Mouse (Mus musculus): ENCODE measurements at regions not wholly inside any gene's neighbourhood (a gene's known extent, or its start where the extent isn't known, plus 50 kb on each side); places are given as distances from the start of the nearest gene placed in this dataset.
A peak's percentile ranks its signal among the peaks of the same experiment; 100 is the strongest.

DNA sequence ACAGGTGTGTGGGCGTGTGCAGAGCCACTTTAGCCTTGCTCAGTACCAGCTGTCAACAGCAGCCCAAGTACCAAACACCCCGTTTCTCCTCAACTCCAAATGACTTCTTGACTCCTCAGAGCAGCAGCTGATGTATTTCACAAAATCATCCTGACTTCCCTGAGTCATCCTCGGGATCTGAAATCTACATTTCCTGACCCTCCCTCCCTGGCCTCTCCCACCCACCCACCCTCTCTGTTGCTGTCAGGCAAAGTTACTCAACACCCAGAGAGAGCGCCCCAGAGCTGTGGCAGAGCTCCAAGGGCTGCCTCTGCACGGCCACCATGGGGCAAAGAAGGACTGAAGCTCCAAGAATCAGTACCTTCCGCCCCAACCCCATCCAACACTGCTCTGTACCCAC is 83.5 kb upstream of the Cyp1b1 start:
- intact Hi-C loops (cut with DNase I), result no loop called here
- DNase-seq, result no peak

DNA sequence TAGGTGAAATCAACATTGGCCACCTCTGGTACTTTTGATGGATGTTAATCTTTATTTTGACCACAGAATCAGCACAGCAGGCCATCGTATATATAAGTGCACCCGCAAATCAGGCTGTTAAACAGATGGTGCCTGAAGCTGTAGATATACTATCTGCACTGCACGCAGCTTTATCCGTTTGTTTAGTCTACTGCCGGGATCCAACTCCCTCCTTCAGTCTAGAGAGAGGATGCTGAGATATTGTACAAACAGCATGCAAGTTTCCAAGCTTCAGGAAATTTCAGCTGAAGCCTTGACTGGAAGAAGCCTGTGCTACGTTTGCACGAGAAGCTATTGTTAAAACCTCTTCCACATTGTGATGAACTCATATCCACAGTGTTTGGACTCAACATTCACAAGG is 75.3 kb upstream of the Cyp1b1 start:
- no peak for DNase-seq
- intact Hi-C loops (cut with DNase I), result no loop called here

DNA sequence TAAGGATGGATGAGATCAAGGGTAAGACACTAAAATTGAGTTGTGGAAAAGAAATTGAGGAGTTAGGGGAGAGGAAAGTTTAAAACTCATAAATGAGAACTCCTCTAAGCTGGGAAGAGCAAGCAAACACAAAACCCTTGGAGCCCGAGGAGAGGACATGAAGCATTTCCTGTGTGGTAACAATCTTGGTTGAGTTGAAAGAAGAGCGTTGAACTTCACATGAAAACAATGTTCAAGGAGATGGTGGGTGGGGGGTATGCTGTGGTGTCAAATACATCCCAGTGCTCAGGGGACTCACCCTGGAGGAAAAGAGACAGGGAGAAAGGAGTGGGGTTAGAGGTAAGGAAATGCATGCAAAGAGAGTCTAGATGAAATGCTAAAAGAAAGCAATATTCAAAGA is 72.3 kb upstream of the Cyp1b1 start:
- intact Hi-C loops (cut with DNase I), result no loop called here
- DNase-seq, result no peak

DNA sequence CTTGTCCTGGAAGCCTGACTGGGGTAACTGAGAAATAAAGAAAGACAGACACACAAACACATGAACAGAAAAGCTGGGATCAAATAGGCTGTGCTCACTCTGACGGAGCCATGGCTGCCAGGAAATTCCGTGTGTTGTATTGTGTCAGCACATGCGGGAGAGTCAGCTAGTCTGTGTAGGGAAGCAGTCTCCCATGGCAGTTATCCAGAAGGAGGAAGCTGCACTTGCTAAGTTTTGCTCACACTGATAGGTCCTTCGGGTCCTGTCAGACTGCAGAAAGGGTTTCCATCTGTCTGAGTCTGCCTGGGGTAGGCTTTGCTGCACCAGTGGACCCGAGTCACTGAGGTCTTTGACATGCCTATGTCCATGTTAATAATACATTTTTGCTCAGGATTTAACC is 71.8 kb upstream of the Cyp1b1 start:
- intact Hi-C loops (cut with DNase I), result no loop called here
- peak; percentile 34 to 52 for DNase-seq

DNA sequence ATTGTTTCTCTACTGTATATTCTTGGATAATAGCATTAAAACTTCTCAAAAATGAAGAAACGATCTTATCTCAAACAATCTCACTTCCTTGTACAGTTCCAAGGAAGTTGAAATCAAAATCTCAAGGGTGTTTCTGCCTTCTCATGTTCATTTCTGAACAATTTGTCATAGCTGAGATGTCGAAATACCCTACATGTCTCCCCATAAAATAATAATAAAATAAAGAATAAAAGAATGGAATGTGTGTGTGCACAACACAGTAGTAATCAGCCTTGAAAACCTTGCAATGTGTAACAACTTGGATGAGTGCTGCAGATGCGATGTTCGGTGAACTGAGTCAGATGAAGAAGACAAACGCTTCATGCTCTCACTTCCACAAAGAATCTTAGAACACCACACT is 71.4 kb upstream of the Cyp1b1 start:
- intact Hi-C loops (cut with DNase I), result no loop called here
- DNase-seq, result no peak

DNA sequence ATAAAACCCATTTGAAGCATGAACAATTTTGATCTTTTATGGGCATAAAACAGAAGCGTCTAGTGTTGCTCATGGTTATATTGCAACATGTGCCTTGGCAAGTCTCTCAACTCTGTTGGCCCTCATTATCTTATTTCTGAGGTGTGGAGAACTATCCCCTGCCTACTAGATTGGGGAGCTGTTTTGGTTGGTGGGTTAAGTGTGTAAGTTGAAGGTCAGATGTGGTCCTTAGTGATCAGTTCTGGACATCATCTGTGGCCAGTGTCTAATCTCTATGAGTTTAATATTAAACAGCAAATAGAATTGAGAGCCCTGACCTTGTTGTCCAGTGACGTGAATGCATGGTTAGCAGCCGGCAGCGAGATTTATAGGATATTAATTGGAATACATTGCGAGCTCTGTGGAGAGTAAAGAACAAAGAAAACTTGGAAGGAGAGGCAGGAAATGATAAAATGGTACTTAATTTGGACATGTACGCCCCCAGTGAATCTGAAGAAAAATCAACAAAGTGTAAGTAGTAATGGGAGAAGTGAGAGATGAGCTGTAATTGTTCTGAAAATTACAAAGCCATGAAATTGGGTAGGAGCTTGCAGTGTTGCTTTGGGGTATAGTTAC is 69.5 kb upstream of the Cyp1b1 start:
- intact Hi-C loops (cut with DNase I), result no loop called here
- no peak for DNase-seq

DNA sequence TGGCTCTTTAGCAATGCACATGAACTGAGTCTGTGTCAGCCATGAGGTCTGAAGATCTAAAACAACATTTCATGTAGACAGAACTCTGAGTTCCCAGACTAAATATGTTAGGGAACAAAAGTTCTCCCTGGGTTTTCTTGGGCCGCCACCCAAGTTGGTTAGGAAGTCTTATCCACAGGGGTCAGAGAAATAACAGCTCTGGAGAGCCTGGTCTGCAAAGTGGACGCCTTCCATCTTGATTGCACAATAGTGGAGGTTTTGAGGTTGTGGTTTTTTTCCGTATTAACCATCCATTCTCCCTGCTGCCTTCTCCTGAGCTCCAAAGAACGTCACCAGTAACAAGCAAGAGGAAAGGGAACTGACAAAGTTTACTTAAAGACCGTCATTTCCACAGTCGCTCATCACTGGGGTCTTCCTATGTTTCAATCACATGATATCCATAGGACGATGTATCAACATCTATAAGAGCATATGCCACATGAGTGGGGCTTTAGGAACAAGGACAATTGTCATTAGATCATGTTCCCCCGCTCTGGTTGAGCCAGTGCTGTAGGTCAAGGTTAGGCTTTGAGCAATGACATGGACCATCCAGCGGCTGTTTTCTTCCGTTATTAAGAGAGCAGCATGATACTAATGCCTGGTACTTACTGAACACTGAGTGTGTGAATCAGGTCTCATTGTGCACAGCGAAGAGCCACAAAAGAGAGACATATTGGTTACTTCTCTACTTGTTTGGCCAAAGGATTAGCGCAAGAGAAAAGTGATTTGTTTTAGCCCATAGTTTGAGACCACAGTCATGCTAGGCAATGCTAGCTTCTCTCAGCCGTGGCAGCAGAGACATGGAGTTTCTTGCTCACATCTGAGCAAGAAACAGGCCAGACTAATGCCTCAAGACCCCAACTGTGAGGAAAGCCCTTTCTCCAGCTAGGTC is 67.1 kb upstream of the Cyp1b1 start:
- intact Hi-C loops (cut with DNase I), result no loop called here
- DNase-seq, result peak; percentile 62 to 76

DNA sequence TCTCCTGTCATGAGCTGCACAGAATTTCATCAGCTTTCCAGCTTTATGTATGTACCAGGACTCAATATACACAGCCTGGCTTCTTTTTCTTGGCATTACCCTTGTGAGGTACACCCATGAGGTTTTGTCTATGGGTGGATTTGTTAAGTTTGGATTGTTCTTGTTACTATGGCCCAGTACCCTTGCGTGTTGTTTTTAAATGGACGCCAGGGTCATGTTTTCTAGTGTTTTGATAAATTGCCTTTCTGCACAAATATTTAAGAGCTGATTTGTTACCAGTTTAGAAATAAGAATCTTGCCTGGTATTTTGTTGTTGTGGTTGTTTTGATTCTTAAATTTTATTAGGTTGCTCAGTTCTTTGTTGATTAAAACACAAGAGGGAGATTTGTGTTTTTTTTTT is 66.4 kb upstream of the Cyp1b1 start:
- DNase-seq, result no peak
- intact Hi-C loops (cut with DNase I), result no loop called here

DNA sequence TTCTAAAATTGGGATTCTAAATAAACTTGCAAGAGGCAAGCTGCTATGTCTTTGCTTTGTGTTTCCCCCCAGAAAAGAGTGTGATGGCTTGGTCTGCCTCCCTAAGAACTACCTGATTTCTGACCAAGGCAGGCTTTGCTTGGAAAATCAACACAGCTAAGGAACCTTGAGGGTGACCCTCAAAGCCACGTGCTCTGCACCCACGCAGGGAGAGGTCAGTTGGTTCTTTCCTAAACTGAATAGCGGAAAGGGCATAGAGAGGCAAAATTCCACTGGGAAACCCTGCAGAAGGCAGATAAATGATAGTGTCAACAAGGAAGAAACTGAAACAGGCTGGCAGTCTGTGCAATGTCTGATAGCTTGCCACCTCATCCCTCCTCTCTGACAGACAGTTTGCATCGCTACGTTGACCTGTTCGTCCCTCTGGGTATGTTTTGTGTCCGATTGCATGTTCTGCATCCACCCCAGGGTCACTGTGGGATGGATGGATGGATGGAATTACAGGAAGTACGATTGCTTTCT is 63.1 kb upstream of the Cyp1b1 start:
- DNase-seq, result no peak
- intact Hi-C loops (cut with DNase I), result no loop called here

DNA sequence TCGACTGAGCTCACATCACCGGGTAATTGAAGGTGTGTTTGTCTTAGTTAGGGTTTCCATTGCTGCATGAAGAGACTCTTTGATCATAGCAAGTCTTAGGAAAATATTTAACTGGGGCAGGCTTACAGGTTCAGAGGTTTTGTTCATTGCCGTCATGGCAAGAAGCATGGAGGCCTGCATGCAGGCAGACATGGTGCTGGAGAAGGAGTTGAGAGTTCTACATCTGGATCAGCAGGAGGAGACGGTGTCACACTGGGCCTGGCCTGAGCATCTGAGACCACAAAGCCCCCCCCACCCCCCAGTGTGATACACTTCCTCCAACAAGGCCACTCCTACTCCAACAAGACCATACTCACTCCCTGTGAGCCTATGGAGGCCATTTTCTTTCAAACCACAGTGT is 61.3 kb upstream of the Cyp1b1 start:
- intact Hi-C loops (cut with DNase I), result no loop called here
- DNase-seq, result no peak

DNA sequence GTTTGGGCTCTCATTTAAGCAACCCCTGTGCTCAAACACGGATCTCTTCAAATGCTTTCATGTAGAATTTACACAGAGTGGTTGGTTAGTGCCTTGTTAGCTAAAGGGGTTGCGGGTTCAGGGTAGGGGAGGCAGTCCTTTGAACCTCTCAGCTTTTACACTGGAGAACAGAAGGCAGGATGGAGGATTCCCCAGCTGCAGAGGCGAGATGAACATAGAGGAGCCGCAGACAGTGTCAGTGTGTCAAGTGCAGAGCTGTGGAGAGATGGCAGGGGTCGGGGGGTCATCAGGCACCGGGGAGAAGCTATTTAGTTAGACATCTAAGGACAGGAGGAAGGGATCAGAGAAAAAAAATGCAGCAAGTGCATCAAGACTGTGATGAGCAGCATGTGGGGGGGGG is 60.4 kb upstream of the Cyp1b1 start:
- intact Hi-C loops (cut with DNase I), result no loop called here
- DNase-seq, result no peak

DNA sequence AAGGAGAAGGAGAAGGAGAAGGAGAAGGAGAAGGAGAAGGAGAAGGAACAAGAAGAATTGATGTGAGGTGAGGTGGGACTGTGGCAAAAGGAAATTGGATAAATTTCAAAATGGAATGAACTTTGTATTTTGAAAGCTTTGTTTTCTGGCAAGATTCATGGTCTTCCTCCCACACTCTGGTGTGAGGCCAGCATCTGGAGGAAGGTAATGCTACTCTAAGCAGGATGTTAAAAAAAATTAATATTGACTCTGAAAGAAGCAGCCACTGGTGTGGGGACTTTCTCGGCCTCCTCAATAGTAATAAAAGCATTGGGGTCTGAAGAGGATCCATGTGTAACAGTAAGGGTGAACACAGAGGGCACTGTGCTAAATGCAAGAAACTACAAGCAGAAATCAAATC is 59.4 kb upstream of the Cyp1b1 start:
- DNase-seq, result peak in 1 of 2 experiments; percentile 28
- intact Hi-C loops (cut with DNase I), result no loop called here

DNA sequence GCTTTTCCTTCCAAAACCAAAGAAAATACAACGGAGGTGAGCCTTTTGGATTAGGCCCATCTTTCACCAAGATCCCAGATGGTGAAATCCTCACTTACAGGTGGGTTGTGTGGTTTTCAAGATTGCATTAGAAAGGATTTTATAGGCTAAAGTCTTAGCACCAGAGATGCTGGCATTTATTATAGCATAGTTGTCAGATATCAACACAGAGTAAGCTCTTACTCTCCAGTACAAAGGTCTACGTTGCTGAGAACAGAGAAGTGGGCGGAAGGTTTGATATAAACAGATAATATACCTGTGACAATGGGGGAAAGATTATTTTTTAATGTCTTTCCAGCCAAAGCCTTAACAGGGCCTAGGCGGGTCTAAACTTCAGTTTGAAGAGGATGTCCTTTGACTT is 57.4 kb upstream of the Cyp1b1 start:
- intact Hi-C loops (cut with DNase I), result no loop called here

DNA sequence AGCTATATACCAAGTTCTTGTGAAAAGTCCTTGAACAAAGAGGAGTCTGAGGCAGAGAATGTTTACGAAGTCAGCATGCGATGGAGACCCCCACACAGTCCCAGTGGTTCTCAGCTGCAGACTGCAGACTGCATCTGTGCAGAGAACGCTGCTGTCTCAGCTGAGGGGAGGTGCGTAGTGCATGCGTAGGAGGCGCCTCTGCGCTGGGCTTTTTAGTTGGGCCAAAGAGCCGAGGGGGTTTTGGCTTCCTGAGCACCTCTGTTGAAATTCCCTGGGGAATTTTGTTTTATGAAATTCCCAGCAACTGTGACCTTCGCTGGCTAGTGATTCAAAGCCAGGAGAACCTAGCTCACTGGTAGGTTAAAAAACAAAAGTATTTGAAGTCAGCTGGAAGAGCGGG is 56.9 kb upstream of the Cyp1b1 start:
- DNase-seq, result no peak
- intact Hi-C loops (cut with DNase I), result no loop called here

More for the DNA sequence above, 57.4 kb upstream of the Cyp1b1 start:
- no peak for DNase-seq

DNA sequence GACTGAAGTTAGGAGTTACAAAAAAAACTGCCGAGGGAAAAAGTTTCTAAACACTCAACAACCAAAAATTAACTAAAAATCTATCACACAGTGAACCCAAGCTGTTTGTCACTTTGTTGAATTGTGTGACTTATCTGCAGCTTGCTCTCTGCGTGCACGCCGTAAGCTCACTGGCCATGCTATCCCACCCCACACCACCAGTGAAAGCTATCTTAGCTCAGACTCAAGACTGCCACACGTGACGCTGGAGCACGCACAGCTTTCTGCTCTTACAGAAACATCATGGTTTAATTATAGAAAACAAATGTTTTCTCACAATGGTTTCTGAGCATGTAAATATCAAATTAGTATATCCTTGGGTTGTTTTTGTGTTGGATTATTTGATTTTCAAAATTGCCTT is 56.0 kb upstream of the Cyp1b1 start:
- intact Hi-C loops (cut with DNase I), result no loop called here
- no peak for DNase-seq

DNA sequence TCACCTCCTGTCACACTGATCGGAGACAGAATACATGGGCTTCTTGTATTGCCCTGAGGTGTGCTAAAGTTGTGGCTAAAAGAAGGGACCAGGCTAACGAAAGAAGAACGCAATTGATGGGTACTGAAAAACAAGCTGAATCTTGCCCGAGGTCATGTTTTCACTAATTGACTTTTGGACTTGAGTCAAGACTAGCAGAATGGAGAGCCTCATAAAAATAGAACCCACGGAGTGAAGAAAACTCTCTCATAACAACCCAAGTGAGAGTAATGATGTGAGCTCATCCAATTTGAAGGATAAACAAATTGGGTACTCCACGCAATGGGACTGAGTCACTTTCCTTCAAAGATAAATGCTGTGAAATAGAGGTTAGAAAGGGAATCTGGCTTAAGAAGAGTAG is 55.0 kb upstream of the Cyp1b1 start:
- no peak for DNase-seq

DNA sequence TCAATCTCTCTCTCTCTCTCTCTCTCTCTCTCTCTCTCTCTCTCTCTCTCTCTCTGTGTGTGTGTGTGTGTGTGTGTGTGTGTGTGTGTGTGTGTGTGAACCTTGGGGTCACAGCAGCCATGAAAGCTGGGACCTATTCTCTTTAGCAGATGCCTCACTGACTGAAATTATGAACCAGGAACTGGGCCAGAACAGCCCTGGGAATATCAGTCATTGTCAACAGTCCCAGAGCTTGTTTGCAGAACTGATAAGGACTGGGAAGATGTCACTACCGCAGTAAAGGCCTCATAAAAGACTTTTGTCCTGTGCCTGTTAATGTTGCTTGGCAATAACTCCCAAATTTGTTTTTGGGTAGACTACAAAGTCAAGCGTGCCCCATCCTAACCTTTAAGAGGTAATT is 53.2 kb upstream of the Cyp1b1 start:
- no peak for DNase-seq
- intact Hi-C loops (cut with DNase I), result loop anchor here (5.0 kb wide), 1 partner anchor 51 kb away; the partner anchor contains the start of gene Cyp1b1

More for the DNA sequence above, 55.0 kb upstream of the Cyp1b1 start:
- intact Hi-C loops (cut with DNase I), result loop anchor here (5.0 kb wide), 1 partner anchor 53 kb away; the partner anchor contains the start of gene Cyp1b1

DNA sequence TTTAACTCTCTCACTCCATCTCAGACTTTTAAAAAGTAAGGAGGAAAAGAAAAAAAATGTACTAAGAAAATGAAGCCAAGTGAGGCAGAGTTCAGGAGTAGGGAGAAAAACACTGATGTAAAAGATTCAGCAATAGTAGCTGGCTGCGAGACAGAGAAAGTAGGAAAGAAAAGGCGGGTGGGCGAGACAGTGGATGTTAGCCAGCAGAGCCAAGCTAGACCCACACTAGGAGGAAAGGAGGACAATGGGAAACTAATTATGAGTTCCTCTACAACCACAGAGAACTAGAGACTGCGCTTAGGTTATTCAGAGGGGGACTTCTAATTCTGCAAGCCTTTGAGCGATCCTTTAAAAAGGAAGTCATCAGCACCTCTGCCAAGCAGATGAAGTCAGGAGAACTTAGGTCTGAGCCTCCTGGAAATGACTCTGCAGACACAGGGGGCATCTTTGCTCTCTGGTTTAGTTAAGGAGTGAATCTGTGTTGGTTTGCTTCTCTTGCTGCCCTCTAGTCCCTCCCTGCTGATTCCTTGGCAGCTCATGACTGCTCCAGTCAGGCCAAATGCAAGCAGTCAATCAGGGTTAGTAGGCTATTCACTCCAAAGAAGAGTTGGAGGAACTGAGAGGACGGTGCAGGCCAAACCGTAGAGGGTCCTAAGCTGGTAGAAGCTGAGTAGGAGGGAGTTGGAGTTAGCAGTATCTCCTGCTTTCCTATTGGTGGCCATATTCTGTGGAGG is 50.4 kb upstream of the Cyp1b1 start:
- intact Hi-C loops (cut with DNase I), result loop anchor here (5.0 kb wide), 1 partner anchor 48 kb away; the partner anchor contains the start of gene Cyp1b1

More for the DNA sequence above, 50.4 kb upstream of the Cyp1b1 start:
- peak in 1 of 2 experiments; percentile 26 for DNase-seq

All from heart, postnatal 14 days (tissue).